Mouse (Mus musculus): ENCODE measurements at regions not wholly inside any gene's neighbourhood (a gene's known extent, or its start where the extent isn't known, plus 50 kb on each side); places are given as distances from the start of the nearest gene placed in this dataset.

- TF ChIP-seq EP300 (IDR thresholded peaks at IDR 0.05; ENCODE audit: insufficient read depth, low read depth, low read length) (no peak), CTCF (IDR thresholded peaks at IDR 0.05) (no peak)
These were observed 435.2 kb upstream of the 4930412O13Rik start for GRCm38 (mm10) chr2:9445826-9446225.

Data from heart, adult 2 months (tissue).